Mouse (Mus musculus): Measurements from ENCODE around the gene Efl1. TPM values are rescaled to one million over a fixed set of nuclear protein-coding genes. Genes with fewer than 3 reads are reported as not detected.

The Efl1 gene
- total and polyA plus RNA-seq, 3 experiments, result 12.6 to 15.6 TPM; not detected in 1

DNA sequence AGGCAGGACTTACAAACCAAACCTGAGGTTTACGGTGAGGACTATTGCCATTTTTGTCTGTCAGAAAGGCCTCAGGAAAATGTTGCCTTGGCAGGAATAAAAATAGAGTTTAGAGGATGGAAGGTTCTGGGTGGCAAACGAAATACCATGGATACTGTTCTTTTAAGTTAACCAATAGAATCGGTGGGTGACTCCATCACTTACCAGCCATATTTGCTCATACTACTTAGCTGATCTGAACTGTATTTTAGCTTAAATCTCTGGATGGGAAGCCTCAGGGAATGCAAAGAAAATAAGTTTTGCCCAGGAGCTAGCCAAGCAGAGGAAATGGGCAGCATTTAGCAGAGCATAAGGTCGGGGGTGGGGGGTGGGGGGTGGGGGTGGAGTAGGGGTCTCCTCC, 505 bp upstream of the Efl1 start:
- Histone ChIP-seq H3K27me3 (ENCODE audit: control insufficient read depth in 1 of 2, insufficient read depth in 2 of 2, low read length in 2 of 2) (no peaks in the 10 kb centered on the region), H3K27ac (ENCODE audit: control insufficient read depth, low read depth, low read length) (no peak overlapping the region), H3K4me3 (ENCODE audit: control insufficient read depth in 1 of 2, insufficient read depth in 1 of 2, low read depth in 2 of 2, low read length in 2 of 2) (peak overlapping the region; percentile 49 to 94), H3K36me3 (ENCODE audit: control insufficient read depth in 1 of 2, insufficient read depth in 2 of 2, low read length in 2 of 2) (peaks cover 0 to 12% of the 10 kb centered on the region in 2 experiments; a peak in 3 of 4 replicates), H3K79me2 (ENCODE audit: control insufficient read depth, insufficient read depth, low read length, poor library complexity) (peaks cover 16% of the 10 kb centered on the region), H3K4me1 (ENCODE audit: control insufficient read depth in 1 of 2, insufficient read depth in 2 of 2, low read length in 2 of 2) (no peaks in the 10 kb centered on the region; a peak in 1 of 4 replicates), H3K9me3 (replicated peaks; ENCODE audit: insufficient read depth, low read length) (no peaks in the 10 kb centered on the region), H3K9ac (ENCODE audit: control insufficient read depth, low read depth, low read length, poor library complexity, severe bottlenecking) (peak overlapping the region; percentile 51)
- TF ChIP-seq TBP (IDR thresholded peaks at IDR 0.05; ENCODE audit: low read depth, low read length) (no peak), POLR2AphosphoS5 (IDR thresholded peaks at IDR 0.05; ENCODE audit: borderline replicate concordance, low read depth, low read length) (no peak), POLR2A (IDR thresholded peaks at IDR 0.05; ENCODE audit: control insufficient read depth in 1 of 2, insufficient read depth in 1 of 2, low read depth in 1 of 2, low read length in 2 of 2, poor library complexity in 1 of 2) (no peak), MXI1 (IDR thresholded peaks at IDR 0.05; ENCODE audit: low read depth, low read length) (no peak), RAD21 (IDR thresholded peaks at IDR 0.05; ENCODE audit: low read depth, low read length) (no peak), ZC3H11A (IDR thresholded peaks at IDR 0.05; ENCODE audit: low read depth, low read length) (no peak), ZKSCAN1 (IDR thresholded peaks at IDR 0.05; ENCODE audit: low read depth, low read length) (no peak), TCF12 (IDR thresholded peaks at IDR 0.05; ENCODE audit: low read depth, low read length) (no peak), GABPA (IDR thresholded peaks at IDR 0.05; ENCODE audit: low read depth, low read length) (no peak), SMC3 (IDR thresholded peaks at IDR 0.05; ENCODE audit: low read depth, low read length) (no peak), MAZ (IDR thresholded peaks at IDR 0.05; ENCODE audit: low read depth, low read length) (no peak), KAT2A (conservative IDR thresholded peaks at IDR 0.05; ENCODE audit: low read depth, low read length) (no peak), NRF1 (IDR thresholded peaks at IDR 0.05; ENCODE audit: insufficient read depth, low read depth, low read length, poor library complexity, severe bottlenecking) (no peak), HCFC1 (IDR thresholded peaks at IDR 0.05; ENCODE audit: low read depth, low read length) (no peak), UBTF (IDR thresholded peaks at IDR 0.05; ENCODE audit: borderline replicate concordance, insufficient read depth, low read depth, low read length) (no peak), GATA1 (IDR thresholded peaks at IDR 0.05; ENCODE audit: low read depth, low read length) (no peak), MEF2A (IDR thresholded peaks at IDR 0.05; ENCODE audit: extremely low read depth, insufficient replicate concordance, low read depth, low read length, poor library complexity, severe bottlenecking) (no peak), MYC (IDR thresholded peaks at IDR 0.05; ENCODE audit: low read depth, low read length) (no peak)
- DNase-seq (ENCODE audit: low read depth, low spot score), result no peak

DNA sequence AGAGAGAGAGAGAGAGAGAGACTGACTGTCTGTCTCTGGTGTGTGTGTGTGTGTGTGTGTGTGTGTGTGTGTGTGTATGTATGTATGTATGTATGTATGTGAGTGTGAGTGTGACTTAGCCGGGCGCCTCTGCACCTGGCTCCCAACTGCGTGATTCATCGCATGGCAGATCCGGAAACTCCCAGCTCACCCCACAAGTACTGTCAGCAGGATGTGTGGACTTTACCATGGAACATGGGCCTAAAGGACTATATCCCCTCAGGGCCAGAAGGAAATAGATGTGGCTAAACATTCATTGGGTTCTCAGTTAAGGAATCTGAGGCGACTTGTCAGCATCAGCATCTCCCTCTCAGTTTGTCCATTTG, 649 bp downstream of the Efl1 start:
- no peaks in the 10 kb centered on the region for H3K9me3 ChIP-seq (replicated peaks; ENCODE audit: insufficient read depth, low read length)
- DNase-seq (ENCODE audit: low read depth, low spot score), result peak; percentile 41
- H3K36me3 ChIP-seq (ENCODE audit: control insufficient read depth in 1 of 2, insufficient read depth in 2 of 2, low read length in 2 of 2), result peaks cover 0 to 12% of the 10 kb centered on the region in 2 experiments; a peak in 3 of 4 replicates
- TF ChIP-seq MAX (IDR thresholded peaks at IDR 0.05; ENCODE audit: low read length) (0 out of 2 replicates have a peak, but pooled peaks have one; percentile 6), TBP (IDR thresholded peaks at IDR 0.05; ENCODE audit: low read depth, low read length) (0 out of 2 replicates have a peak, but pooled peaks have one; percentile 1), GABPA (IDR thresholded peaks at IDR 0.05; ENCODE audit: low read depth, low read length) (no peak), EP300 (IDR thresholded peaks at IDR 0.05; ENCODE audit: low read depth in 1 of 2, low read length in 2 of 2) (no peak), ELF1 (IDR thresholded peaks at IDR 0.05; ENCODE audit: low read depth, low read length) (no peak), MYB (IDR thresholded peaks at IDR 0.05; ENCODE audit: low read depth, low read length) (no peak), E2F4 (IDR thresholded peaks at IDR 0.05; ENCODE audit: borderline replicate concordance, low read depth, low read length) (no peak)
- no peak overlapping the region for H3K27ac ChIP-seq (ENCODE audit: control insufficient read depth, low read depth, low read length)
- H3K9ac ChIP-seq (ENCODE audit: control insufficient read depth, low read depth, low read length, poor library complexity, severe bottlenecking), result peak overlapping the region; percentile 77
- no peaks in the 10 kb centered on the region for H3K27me3 ChIP-seq (ENCODE audit: control insufficient read depth in 1 of 2, insufficient read depth in 2 of 2, low read length in 2 of 2)
- H3K79me2 ChIP-seq (ENCODE audit: control insufficient read depth, insufficient read depth, low read length, poor library complexity), result peaks cover 16% of the 10 kb centered on the region
- no peaks in the 10 kb centered on the region; a peak in 1 of 4 replicates for H3K4me1 ChIP-seq (ENCODE audit: control insufficient read depth in 1 of 2, insufficient read depth in 2 of 2, low read length in 2 of 2)
- H3K4me3 ChIP-seq (ENCODE audit: control insufficient read depth in 1 of 2, insufficient read depth in 1 of 2, low read depth in 2 of 2, low read length in 2 of 2), result peak overlapping the region; percentile 86 to 94

Data from MEL (cell line).